37 mouse cellular contexts compared by ENCODE assay signal in genomic region chr9:99428601-99429331, GRCm38 (mm10). TPM values are rescaled to one million over a fixed set of nuclear protein-coding genes. Genes with fewer than 3 reads are reported as not detected.
DNase-seq lines count a peak whose midpoint lies in the region; TF ChIP-seq lines count a peak whose summit lies in the region.
"Had no signal": no experiment of that assay in that cellular context is flagged by ENCODE, and none has a peak within 500 bp of the region (broad histone marks: within the 10 kb centered on the region; RNA-seq: fewer than 3 reads in every experiment).

No protein-coding gene starts in this region.

- TF ChIP-seq CTCF in layer of hippocampus, adult 2 months (conservative IDR thresholded peaks at IDR 0.05): no peak
- TF ChIP-seq CTCF in testis, adult 2 months (IDR thresholded peaks at IDR 0.05; ENCODE audit: control insufficient read depth, insufficient read depth, insufficient replicate concordance, low read depth, low read length): no peak

- TF ChIP-seq POLR2A in testis, adult 2 months (IDR thresholded peaks at IDR 0.05; ENCODE audit: control insufficient read depth, low read depth, low read length): no peak

- no peak overlapping the region for H3K4me3 ChIP-seq in layer of hippocampus, adult 2 months
- no peak overlapping the region for H3K4me3 ChIP-seq in testis, adult 2 months (ENCODE audit: control insufficient read depth, low read depth, low read length)
- H3K4me3 ChIP-seq: erythroblast, embryonic 14.5 days; forebrain, embryonic 13.5 days; hindbrain, embryonic 10.5 days; hindbrain, embryonic 15.5 days; kidney, embryonic 15.5 days; limb, embryonic 12.5 days; liver, embryonic 12.5 days; megakaryocyte, embryonic 14.5 days; midbrain, embryonic 13.5 days; neural tube, embryonic 13.5 days; stomach, embryonic 15.5 days had no signal

- H3K36me3 ChIP-seq in testis, adult 2 months (ENCODE audit: control insufficient read depth, insufficient read depth, low read length): no peaks in the 10 kb centered on the region
- H3K36me3 ChIP-seq: hindbrain, embryonic 10.5 days; hindbrain, embryonic 15.5 days; kidney, embryonic 15.5 days; limb, embryonic 12.5 days; liver, embryonic 12.5 days; midbrain, embryonic 13.5 days; neural tube, embryonic 13.5 days; stomach, embryonic 15.5 days had no signal

- DNase-seq in layer of hippocampus, adult 2 months (ENCODE audit: low spot score in 2 of 2): no peak
- DNase-seq in layer of hippocampus, adult 9-10 months (ENCODE audit: low spot score): no peak
- DNase-seq in testis, postnatal 14 days (ENCODE audit: low spot score): no peak
- peak; percentile 57 for DNase-seq in Muller cell, postnatal 12 days (ENCODE audit: inconsistent ontology term)
- peak; percentile 84 for DNase-seq in telencephalon, adult 2 months (ENCODE audit: low read depth, low spot score)
- DNase-seq in layer of hippocampus, adult 8-10 months (ENCODE audit: low spot score in 2 of 2): no peak
- DNase-seq in layer of hippocampus, postnatal 14 days (ENCODE audit: low spot score in 2 of 2): no peak
- DNase-seq: adrenal gland, postnatal 25 days; B cell, adult 2 months; cerebellum, adult 18-20 months; cerebellum, postnatal 10 days; heart, postnatal 14 days; kidney, adult 18-20 months; kidney, postnatal 25 days; liver, postnatal 0 days; lung, postnatal 4 days; right cerebral cortex, postnatal 14 days; thymus, postnatal 4 days had no signal

- peak overlapping the region; percentile 98 for H3K27ac ChIP-seq in layer of hippocampus, adult 2 months
- H3K27ac ChIP-seq in testis, adult 2 months (ENCODE audit: control insufficient read depth, insufficient read depth, low read depth, low read length): 0 out of 2 replicates have a peak overlapping the region, but pooled peaks have one; percentile 8
- H3K27ac ChIP-seq: forebrain, embryonic 13.5 days; hindbrain, embryonic 10.5 days; hindbrain, embryonic 15.5 days; kidney, embryonic 15.5 days; limb, embryonic 12.5 days; liver, embryonic 12.5 days; midbrain, embryonic 13.5 days; neural tube, embryonic 13.5 days; stomach, embryonic 15.5 days had no signal

- H3K27me3 ChIP-seq in testis, adult 2 months (ENCODE audit: control insufficient read depth, insufficient read depth, low read length): no peaks in the 10 kb centered on the region
- H3K27me3 ChIP-seq: forebrain, embryonic 13.5 days; hindbrain, embryonic 15.5 days; kidney, embryonic 15.5 days; limb, embryonic 12.5 days; midbrain, embryonic 13.5 days; neural tube, embryonic 13.5 days; stomach, embryonic 15.5 days had no signal

- H3K4me1 ChIP-seq in testis, adult 2 months (ENCODE audit: control insufficient read depth, insufficient read depth, low read length): peaks cover 5% of the 10 kb centered on the region

RNA-seq across cellular contexts. Expression of gene Mras, which starts 8.4 kb away (rescaled TPM):
- total RNA-seq in layer of hippocampus, adult 2 months (2021): 100 to 1,000 TPM; 138 to 141 TPM
- polyA plus RNA-seq in testis, adult 2 months (2012; rRNA removed): 17.2 and 20.2 TPM in 2 replicates
- total RNA-seq in layer of hippocampus, adult 8-10 months (2022): 100 to 1,000 TPM; 133 to 164 (median 142) TPM
- 100 to 1,000 TPM; 102 to 109 TPM for total RNA-seq in layer of hippocampus, postnatal 14 days (2021)
- polyA plus RNA-seq: erythroblast, embryonic 14.5 days had no signal

RNA-seq across cellular contexts. Expression of gene Nme9, which starts 22.5 kb away (rescaled TPM):
- under 1 TPM; 0.61 to 0.77 TPM for total RNA-seq in layer of hippocampus, adult 2 months (2021)
- polyA plus RNA-seq in testis, adult 2 months (2012; rRNA removed): 0.22 and 0.28 TPM in 2 replicates
- total RNA-seq in layer of hippocampus, adult 8-10 months (2022): under 1 TPM; 0.39 to 0.85 (median 0.62) TPM
- 1 to 10 TPM in 1 of 2 experiments, under 1 TPM in 1; 0.64 to 1.1 TPM for total RNA-seq in layer of hippocampus, postnatal 14 days (2021)
- total RNA-seq: adrenal gland, adult 18-20 months; adrenal gland, postnatal 25 days; common myeloid progenitor, adult 5-6 weeks; gastrocnemius, adult 18-20 months; gastrocnemius, postnatal 4 days; left cerebral cortex, postnatal 10 days had no signal
- polyA plus RNA-seq: erythroblast, embryonic 14.5 days; heart, embryonic 14.5 days; inflammation-experienced regulatory T-cells, adult 6 months; limb, embryonic 12.5 days; liver, embryonic 12.5 days; liver, postnatal 0 days; neural tube, embryonic 13.5 days had no signal

Comparison
In these comparisons a context has a peak if more than half of its experiments do, and no peak if none do; other contexts are left out.
1. DNase-seq: peak in Muller cell, postnatal 12 days (single experiment) and telencephalon, adult 2 months (single experiment); none in layer of hippocampus, adult 2 months (0 of 2), layer of hippocampus, adult 9-10 months (single experiment), testis, postnatal 14 days (single experiment), layer of hippocampus, adult 8-10 months (0 of 2) and layer of hippocampus, postnatal 14 days (0 of 2).